Mouse (Mus musculus) lung, postnatal 0 days (tissue): ENCODE data around the gene Amigo2.

Experiments used
- CTCF ChIP-seq: IDR thresholded peaks from 2 replicates; pipeline ENCODE4 v1.5.1; 2016; ENCODE audit warnings: antibody characterized with exemption, mild to moderate bottlenecking
- EP300 ChIP-seq: IDR thresholded peaks from 2 replicates; pipeline ENCODE4 v1.6.1; 2016; ENCODE audit warnings: antibody characterized with exemption, mild to moderate bottlenecking, control low read depth

DNA sequence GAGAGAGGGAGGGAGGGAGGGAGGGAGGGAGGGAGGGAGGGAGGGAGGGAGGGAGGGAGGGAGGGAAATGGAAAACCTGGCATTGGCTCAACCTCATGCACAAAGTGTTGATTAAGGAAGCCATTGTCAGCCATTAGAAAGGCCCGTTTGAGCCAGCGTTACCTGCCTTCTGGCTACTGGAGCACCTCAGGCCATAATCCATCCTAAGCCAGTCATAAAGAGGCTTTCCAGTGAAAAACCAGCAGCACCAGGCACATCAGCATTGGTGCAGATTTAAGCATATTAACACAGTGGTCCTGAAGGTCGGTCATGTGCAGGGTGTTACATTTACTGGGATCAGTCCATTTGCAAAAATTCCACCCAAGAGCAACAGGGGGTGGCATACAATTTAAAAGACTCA lies 25.7 kb upstream of the Amigo2 start:
- TF ChIP-seq CTCF: no peak
- no peak for TF ChIP-seq EP300
